Mouse (Mus musculus) cerebral cortex, adult 2 months (tissue): Measurements from ENCODE around the gene Adgrv1.

Experiments used
- WGBS: fragments of 180-500 bp; shearing (Covaris S2); methylation state at CpG from one replicate; pipeline ENCODE4 v1.1.7; 2018; 5-methylcytosine and 5-hydroxymethylcytosine counted together

The Adgrv1 gene

GRCm38 (mm10) chr13:81237947-81238346 is 395.0 kb downstream of the Adgrv1 start:
- WGBS, result 78% methylated on average over 5 of the region's 5 CpGs

GRCm38 (mm10) chr13:81236758-81237395 is 396.1 kb downstream of the Adgrv1 start:
- WGBS, result 85% methylated on average over 3 of the region's 3 CpGs

- WGBS, result 80% methylated on average over 2 of the region's 2 CpGs
Measured at GRCm38 (mm10) chr13:81234031-81234430, 398.9 kb downstream of the Adgrv1 start.

GRCm38 (mm10) chr13:81230161-81230560 is 402.8 kb downstream of the Adgrv1 start:
- 60% methylated on average over 4 of the region's 4 CpGs for WGBS

GRCm38 (mm10) chr13:81223768-81224167 is 409.2 kb downstream of the Adgrv1 start:
- WGBS, result 80% methylated on average over 3 of the region's 3 CpGs

GRCm38 (mm10) chr13:81222377-81222776 is 410.6 kb downstream of the Adgrv1 start:
- WGBS, result 88% methylated on average over 1 of the region's 1 CpGs

GRCm38 (mm10) chr13:81211436-81211835 is 421.5 kb downstream of the Adgrv1 start:
- 76% methylated on average over 1 of the region's 1 CpGs for WGBS

GRCm38 (mm10) chr13:81210516-81210915 is 422.4 kb downstream of the Adgrv1 start:
- WGBS, result 96% methylated on average over 2 of the region's 2 CpGs

GRCm38 (mm10) chr13:81209815-81210214 is 423.1 kb downstream of the Adgrv1 start:
- WGBS, result 84% methylated on average over 3 of the region's 3 CpGs

- 67% methylated on average over 1 of the region's 1 CpGs for WGBS
Measured at GRCm38 (mm10) chr13:81208106-81208613, 424.8 kb downstream of the Adgrv1 start.

- WGBS, result 78% methylated on average over 12 of the region's 12 CpGs
Measured at GRCm38 (mm10) chr13:81181966-81182908, 450.7 kb downstream of the Adgrv1 start.

- 59% methylated on average over 4 of the region's 4 CpGs for WGBS
Measured at GRCm38 (mm10) chr13:81181459-81181858, 451.5 kb downstream of the Adgrv1 start.

GRCm38 (mm10) chr13:81176820-81177219 is 456.1 kb downstream of the Adgrv1 start:
- 89% methylated on average over 4 of the region's 4 CpGs for WGBS

- 80% methylated on average over 3 of the region's 3 CpGs for WGBS
Measured at GRCm38 (mm10) chr13:81176071-81176470, 456.9 kb downstream of the Adgrv1 start.

GRCm38 (mm10) chr13:81171115-81171514 is 461.8 kb downstream of the Adgrv1 start:
- WGBS, result 85% methylated on average over 3 of the region's 3 CpGs

- WGBS, result 84% methylated on average over 6 of the region's 6 CpGs
Measured at GRCm38 (mm10) chr13:81167450-81167849, 465.5 kb downstream of the Adgrv1 start.

GRCm38 (mm10) chr13:81159808-81160207 is 473.1 kb downstream of the Adgrv1 start:
- WGBS, result 27% methylated on average over 2 of the region's 2 CpGs

- WGBS, result 67% methylated on average over 1 of the region's 1 CpGs
Measured at GRCm38 (mm10) chr13:81144434-81144833, 488.5 kb downstream of the Adgrv1 start.

- WGBS, result 76% methylated on average over 6 of the region's 6 CpGs
Measured at GRCm38 (mm10) chr13:81142268-81142884, 490.6 kb downstream of the Adgrv1 start.

- WGBS, result 44% methylated on average over 11 of the region's 11 CpGs
Measured at GRCm38 (mm10) chr13:81136652-81137422, 496.1 kb downstream of the Adgrv1 start.

- 31% methylated on average over 10 of the region's 10 CpGs for WGBS
Measured at GRCm38 (mm10) chr13:81135953-81136352, 497.0 kb downstream of the Adgrv1 start.
